Mouse (Mus musculus) heart, embryonic 14.5 days (tissue): ENCODE results near the gene Cdk5rap2. TPM values are rescaled to one million over a fixed set of nuclear protein-coding genes. Genes with fewer than 3 reads are reported as not detected.

Experiments used
- ATAC-seq: fragments of 200-750 bp; cut with Nextera tagmentation; 2 replicates; pipeline ENCODE4 v1.8.0; 2017; ENCODE audit warnings: low read depth, moderate TSS enrichment; ENCODE audit not compliant: insufficient number of reproducible peaks, insufficient read depth, low FRiP score
- H3K27ac ChIP-seq, 2 experiments: fragments of 200-500 bp in 1 of 2; fragments of 300-500 bp in 1 of 2; sonication (generic) in 1 of 2; replicated peaks in 1 of 2; 2 replicates each; pipeline ENCODE4 v1.5.1; 2012 to 2014; ENCODE audit warnings: low read depth in 2 of 2, low read length in 2 of 2, control low read depth in 1 of 2, mild to moderate bottlenecking in 1 of 2, mixed read lengths in 1 of 2; ENCODE audit not compliant: control insufficient read depth in 1 of 2, insufficient read depth in 1 of 2
- H3K27me3 ChIP-seq: fragments of 300-500 bp; sonication (generic); 2 replicates; pipeline ENCODE4 v1.6.1; 2014; ENCODE audit warnings: mild to moderate bottlenecking, low read length, control low read depth; ENCODE audit not compliant: control insufficient read depth, insufficient read depth
- H3K36me3 ChIP-seq: fragments of 300-500 bp; sonication (generic); 2 replicates; pipeline ENCODE4 v1.6.1; 2014; ENCODE audit warnings: mild to moderate bottlenecking, control low read depth, low read length, mixed read lengths; ENCODE audit not compliant: control insufficient read depth, insufficient read depth
- H3K4me1 ChIP-seq, 2 experiments: fragments of 200-500 bp in 1 of 2; fragments of 300-500 bp in 1 of 2; sonication (generic) in 1 of 2; 2 replicates each; pipeline ENCODE4 v1.6.1; 2012 to 2014; ENCODE audit warnings: low read length in 2 of 2, control low read depth in 1 of 2, mixed read lengths in 1 of 2; ENCODE audit not compliant: control insufficient read depth in 2 of 2, insufficient read depth in 2 of 2
- H3K4me2 ChIP-seq: fragments of 300-500 bp; sonication (generic); 2 replicates; pipeline ENCODE4 v1.6.1; 2014; ENCODE audit warnings: mild to moderate bottlenecking, low read length
- H3K4me3 ChIP-seq, 2 experiments: fragments of 200-500 bp in 1 of 2; fragments of 300-500 bp in 1 of 2; sonication (generic) in 1 of 2; 2 replicates each; pipeline ENCODE4 v1.5.1; 2012 to 2014; ENCODE audit warnings: low read length in 2 of 2, mild to moderate bottlenecking in 2 of 2, control low read depth in 1 of 2, low read depth in 1 of 2, moderate library complexity in 1 of 2; ENCODE audit not compliant: control insufficient read depth in 1 of 2, insufficient read depth in 1 of 2
- H3K9ac ChIP-seq: fragments of 300-500 bp; sonication (generic); 2 replicates; pipeline ENCODE4 v1.6.1; 2014; ENCODE audit warnings: mild to moderate bottlenecking, low read length
- H3K9me3 ChIP-seq: fragments of 300-500 bp; sonication (generic); 2 replicates; pipeline ENCODE4 v1.6.1; 2016; ENCODE audit warnings: low read length, control low read depth; ENCODE audit not compliant: control insufficient read depth
- WGBS: fragments of 180-500 bp; shearing (Covaris S2); extraction: QIAGEN DNeasy Blood & Tissue Kit; methylation state at CpG from one replicate; pipeline ENCODE4 v1.1.7; 2014; 5-methylcytosine and 5-hydroxymethylcytosine counted together
- polyA plus RNA-seq: library from polyadenylated mRNA; unstranded; fragments of >200 nt; fragmentation: Nextera tagmentation; extraction: Ambion mirVana; gene quantifications from 2 replicates; pipeline ENCODE4 v1.2.1, GENCODE M21; 2014

The Cdk5rap2 gene
- polyA plus RNA-seq, 1 experiment from 2014 or later = 9.6 TPM

DNA sequence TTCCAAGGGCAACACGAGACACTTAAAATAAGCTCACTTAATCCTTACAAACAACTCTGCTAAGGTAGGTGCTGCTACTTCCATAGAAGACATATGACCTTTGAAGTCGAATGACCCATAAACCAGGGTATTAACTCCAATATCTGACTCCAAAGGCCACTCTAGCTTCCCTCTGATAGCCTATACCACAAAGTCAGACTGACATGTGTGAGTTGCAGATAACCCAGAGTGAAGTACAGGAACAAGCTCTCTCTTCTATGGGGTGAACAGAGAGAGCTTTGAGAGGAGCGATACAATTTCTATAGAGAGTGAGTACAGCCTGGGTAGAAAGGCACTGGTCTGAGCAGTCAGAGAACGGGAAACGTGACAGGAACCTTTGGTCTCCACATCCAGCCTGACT lies 148.9 kb downstream of the Cdk5rap2 start:
- Histone ChIP-seq H3K4me1 (no peaks in the 10 kb centered on the region; a peak in 1 of 4 replicates), H3K9ac (no peak overlapping the region), H3K27me3 (no peaks in the 10 kb centered on the region), H3K9me3 (no peaks in the 10 kb centered on the region), H3K27ac (no peak overlapping the region), H3K4me2 (no peak overlapping the region), H3K4me3 (no peak overlapping the region), H3K36me3 (peaks cover 48% of the 10 kb centered on the region)
- ATAC-seq = no peak
- WGBS = 71% methylated on average over 5 of the region's 5 CpGs

- H3K9me3 ChIP-seq = no peaks in the 10 kb centered on the region
These were observed 149.8 kb downstream of the Cdk5rap2 start for GRCm38 (mm10) chr4:70260419-70260807.

GRCm38 (mm10) chr4:70259726-70260418 lies 150.4 kb downstream of the Cdk5rap2 start:
- Histone ChIP-seq H3K27ac (no peak overlapping the region), H3K4me2 (no peak overlapping the region), H3K36me3 (peaks cover 58% of the 10 kb centered on the region), H3K4me3 (no peak overlapping the region), H3K4me1 (no peaks in the 10 kb centered on the region; a peak in 1 of 4 replicates), H3K27me3 (no peaks in the 10 kb centered on the region), H3K9ac (no peak overlapping the region), H3K9me3 (no peaks in the 10 kb centered on the region)
- WGBS = 76% methylated on average over 3 of the region's 3 CpGs
- no peak for ATAC-seq

More at GRCm38 (mm10) chr4:70260419-70260807, 149.8 kb downstream of the Cdk5rap2 start:
- no peaks in the 10 kb centered on the region for H3K27me3 ChIP-seq
- no peak overlapping the region for H3K4me2 ChIP-seq
- 86% methylated on average over 11 of the region's 11 CpGs for WGBS
- H3K4me1 ChIP-seq = no peaks in the 10 kb centered on the region; a peak in 1 of 4 replicates
- H3K9ac ChIP-seq = no peak overlapping the region
- ATAC-seq = no peak
- H3K36me3 ChIP-seq = peaks cover 53% of the 10 kb centered on the region
- H3K27ac ChIP-seq = no peak overlapping the region
- no peak overlapping the region for H3K4me3 ChIP-seq

DNA sequence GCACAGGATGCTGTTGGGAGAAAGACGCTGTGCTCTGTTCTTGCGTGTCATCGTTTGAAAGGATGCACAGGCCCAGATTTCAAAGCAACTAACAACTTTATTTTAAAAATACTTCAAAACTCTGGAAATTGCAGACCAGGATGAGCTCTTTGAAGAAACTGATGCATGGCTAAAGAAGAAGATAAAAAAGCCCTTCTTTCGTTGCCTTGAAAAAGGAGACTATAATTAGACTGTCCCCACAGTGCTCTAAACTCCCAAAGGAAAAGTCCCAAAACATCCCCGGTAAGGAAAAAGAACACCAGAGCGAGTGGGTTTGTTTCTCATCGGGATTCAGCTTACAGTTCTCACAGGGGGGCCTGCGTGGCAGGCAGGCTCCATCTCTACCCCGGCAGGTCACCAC lies 151.4 kb downstream of the Cdk5rap2 start:
- no peaks in the 10 kb centered on the region; a peak in 1 of 4 replicates for H3K4me1 ChIP-seq
- no peak overlapping the region for H3K27ac ChIP-seq
- no peaks in the 10 kb centered on the region for H3K9me3 ChIP-seq
- no peak overlapping the region for H3K9ac ChIP-seq
- H3K27me3 ChIP-seq = no peaks in the 10 kb centered on the region
- H3K4me2 ChIP-seq = no peak overlapping the region
- H3K36me3 ChIP-seq = peaks cover 60% of the 10 kb centered on the region
- WGBS = 56% methylated on average over 9 of the region's 9 CpGs
- no peak for ATAC-seq
- no peak overlapping the region for H3K4me3 ChIP-seq

GRCm38 (mm10) chr4:70258205-70258604 lies 152.0 kb downstream of the Cdk5rap2 start:
- 81% methylated on average over 6 of the region's 6 CpGs for WGBS
- Histone ChIP-seq H3K9me3 (no peaks in the 10 kb centered on the region), H3K36me3 (peaks cover 56% of the 10 kb centered on the region), H3K27me3 (no peaks in the 10 kb centered on the region), H3K4me1 (no peaks in the 10 kb centered on the region; a peak in 1 of 4 replicates), H3K4me2 (no peak overlapping the region), H3K27ac (no peak overlapping the region), H3K4me3 (no peak overlapping the region), H3K9ac (no peak overlapping the region)
- ATAC-seq = no peak

DNA sequence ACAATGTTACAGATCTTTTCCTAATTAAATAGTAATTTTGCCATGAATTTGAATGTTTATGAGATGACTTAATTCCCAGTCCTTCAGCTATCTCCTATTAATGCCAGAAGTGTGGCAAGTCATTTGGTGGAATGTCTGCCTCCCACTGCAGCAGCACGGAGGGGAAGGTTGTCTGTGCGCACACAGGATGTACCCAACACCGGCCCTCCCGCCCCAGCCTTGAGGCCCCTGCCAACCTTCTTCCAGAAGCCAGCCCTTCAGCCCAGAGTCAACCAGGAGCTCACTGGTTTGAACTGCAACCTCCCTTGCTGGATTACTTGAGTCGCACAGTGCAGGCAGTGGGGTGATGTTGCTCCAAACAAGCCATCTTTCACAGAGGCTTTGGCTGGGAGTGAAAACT lies 158.5 kb downstream of the Cdk5rap2 start:
- Histone ChIP-seq H3K9ac (no peak overlapping the region), H3K9me3 (no peaks in the 10 kb centered on the region), H3K4me2 (no peak overlapping the region), H3K27ac (no peak overlapping the region), H3K36me3 (peaks cover 47% of the 10 kb centered on the region), H3K4me1 (no peaks in the 10 kb centered on the region), H3K4me3 (no peak overlapping the region), H3K27me3 (no peaks in the 10 kb centered on the region)
- ATAC-seq = no peak
- 76% methylated on average over 5 of the region's 5 CpGs for WGBS

DNA sequence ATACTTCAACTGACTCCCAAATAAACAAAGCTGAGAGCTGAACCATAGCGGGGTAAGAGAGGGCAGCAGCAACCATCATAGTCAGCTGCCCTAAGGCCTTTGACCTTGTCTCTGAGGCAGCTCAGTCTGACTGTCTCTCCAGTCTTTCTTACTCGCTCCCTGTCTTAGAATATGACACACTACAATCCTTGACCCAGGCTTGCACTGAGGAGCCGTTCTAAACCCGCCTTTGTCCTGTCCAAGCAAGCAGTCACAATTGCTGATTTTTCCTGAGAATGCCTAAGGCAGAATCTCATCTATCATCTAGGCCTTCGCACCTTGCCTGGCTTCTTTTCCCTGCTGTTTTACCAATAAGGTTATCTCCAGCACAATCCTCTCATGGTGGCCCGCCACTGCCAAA lies 164.5 kb downstream of the Cdk5rap2 start:
- no peaks in the 10 kb centered on the region for H3K27me3 ChIP-seq
- H3K4me3 ChIP-seq = no peak overlapping the region
- H3K4me1 ChIP-seq = no peaks in the 10 kb centered on the region; a peak in 1 of 4 replicates
- H3K27ac ChIP-seq = no peak overlapping the region
- 84% methylated on average over 6 of the region's 6 CpGs for WGBS
- no peak overlapping the region for H3K4me2 ChIP-seq
- H3K9ac ChIP-seq = no peak overlapping the region
- no peaks in the 10 kb centered on the region for H3K9me3 ChIP-seq
- H3K36me3 ChIP-seq = peaks cover 61% of the 10 kb centered on the region
- no peak for ATAC-seq
